Mouse (Mus musculus) right cerebral cortex, postnatal 10 days (tissue): ENCODE measurements at regions not wholly inside any gene's neighbourhood (a gene's known extent, or its start where the extent isn't known, plus 50 kb on each side); places are given as distances from the start of the nearest gene placed in this dataset.

Experiments used
- DNase-seq, 2 experiments: peaks; one replicate each; pipeline ENCODE4 v3.0.0; 2021; ENCODE audit warnings: low spot score in 2 of 2

GRCm38 (mm10) chr3:123918140-123918539 is 227.5 kb upstream of the Ndst3 start:
- no peak for DNase-seq

- DNase-seq = no peak
These were observed 261.5 kb upstream of the Ndst3 start for GRCm38 (mm10) chr3:123952121-123952520.

DNA sequence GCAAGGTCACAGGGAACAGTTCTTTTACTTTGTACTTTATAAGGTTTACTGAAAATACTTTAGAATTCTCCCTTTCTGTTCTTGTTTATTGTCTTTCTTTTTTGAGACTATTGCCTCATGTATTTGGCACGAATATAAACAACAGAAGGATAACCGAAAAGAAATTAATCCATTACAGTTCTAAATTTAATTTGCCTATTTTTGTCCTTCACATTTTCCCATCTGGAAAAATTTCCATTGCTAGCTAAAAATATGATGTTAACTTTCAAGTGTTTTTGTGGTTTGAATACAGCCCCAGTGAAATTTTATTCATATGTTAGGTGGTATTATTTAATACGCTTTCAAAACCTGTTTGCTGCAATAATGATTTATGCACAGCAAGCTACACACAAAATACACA is 276.7 kb upstream of the Ndst3 start:
- DNase-seq = no peak

- DNase-seq = no peak
These were observed 281.7 kb upstream of the Ndst3 start for GRCm38 (mm10) chr3:123972367-123972766.

- DNase-seq = peak; percentile 20 to 34
These were observed 283.3 kb upstream of the Ndst3 start for GRCm38 (mm10) chr3:123973806-123974576.

GRCm38 (mm10) chr3:123976475-123976874 is 285.8 kb upstream of the Ndst3 start:
- no peak for DNase-seq

- DNase-seq = no peak
These were observed 286.5 kb upstream of the Ndst3 start for GRCm38 (mm10) chr3:123977168-123977567.

GRCm38 (mm10) chr3:123983045-123983444 is 292.4 kb upstream of the Ndst3 start:
- DNase-seq = no peak

DNA sequence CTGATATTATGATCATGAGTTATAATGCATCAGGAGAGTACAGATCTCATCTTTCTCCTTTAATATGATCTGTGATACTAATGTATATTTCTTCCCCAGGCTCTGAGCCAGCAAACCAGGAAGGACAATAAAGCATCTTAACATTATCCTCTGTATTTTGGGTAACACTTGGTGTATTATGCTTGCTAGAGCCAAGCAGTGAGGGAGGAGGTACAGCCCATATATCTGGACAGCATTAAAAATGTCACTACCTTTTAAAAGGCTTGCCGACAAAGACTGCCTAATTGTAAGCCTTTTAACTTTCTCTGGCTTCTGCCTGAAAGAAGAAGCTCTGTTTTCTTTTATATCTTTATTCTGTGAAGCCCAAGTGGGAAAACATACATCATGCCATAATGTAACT is 292.9 kb upstream of the Ndst3 start:
- DNase-seq = no peak

DNA sequence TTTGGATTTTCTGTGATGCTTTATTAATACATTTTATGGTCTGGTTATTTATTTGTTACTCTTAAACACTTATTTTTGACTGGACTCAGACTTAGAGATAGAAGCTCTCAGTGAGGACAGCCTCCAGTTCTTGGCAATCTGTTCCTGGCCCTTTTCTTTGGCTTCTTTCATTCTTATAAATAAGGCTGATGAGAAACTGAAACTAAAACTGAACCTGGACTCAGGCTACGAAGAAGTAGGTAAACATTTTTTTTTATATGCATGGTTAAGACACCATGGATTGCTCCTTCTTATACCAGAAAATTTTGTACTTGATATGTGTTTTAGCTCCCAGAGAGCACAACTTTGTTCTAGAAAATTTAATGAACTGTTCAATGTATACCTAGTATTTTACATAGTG is 293.4 kb upstream of the Ndst3 start:
- DNase-seq = no peak

- no peak for DNase-seq
These were observed 309.4 kb upstream of the Ndst3 start for GRCm38 (mm10) chr3:123999957-124000616.

DNA sequence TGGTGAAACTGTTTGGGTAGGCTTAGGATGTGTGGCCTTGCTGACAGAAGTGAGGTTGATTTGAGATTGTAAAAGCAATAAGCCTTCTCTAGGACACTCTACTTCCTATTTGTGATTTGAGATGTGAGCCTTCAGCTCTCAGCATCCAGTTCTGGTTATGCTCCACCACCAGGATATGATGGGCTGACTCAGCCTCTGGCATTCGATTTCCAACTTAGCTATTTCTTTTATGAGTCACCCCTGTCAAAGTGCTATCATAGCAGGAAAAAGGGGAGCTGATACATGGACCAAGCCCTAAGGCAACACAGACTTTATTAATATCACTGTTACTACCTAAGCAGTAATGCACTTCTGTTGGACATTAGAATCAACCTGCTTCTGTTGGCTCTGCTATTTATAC is 310.2 kb upstream of the Ndst3 start:
- DNase-seq = no peak

- DNase-seq = no peak
These were observed 309.0 kb upstream of the Tram1l1 start for GRCm38 (mm10) chr3:124011685-124012084.

DNA sequence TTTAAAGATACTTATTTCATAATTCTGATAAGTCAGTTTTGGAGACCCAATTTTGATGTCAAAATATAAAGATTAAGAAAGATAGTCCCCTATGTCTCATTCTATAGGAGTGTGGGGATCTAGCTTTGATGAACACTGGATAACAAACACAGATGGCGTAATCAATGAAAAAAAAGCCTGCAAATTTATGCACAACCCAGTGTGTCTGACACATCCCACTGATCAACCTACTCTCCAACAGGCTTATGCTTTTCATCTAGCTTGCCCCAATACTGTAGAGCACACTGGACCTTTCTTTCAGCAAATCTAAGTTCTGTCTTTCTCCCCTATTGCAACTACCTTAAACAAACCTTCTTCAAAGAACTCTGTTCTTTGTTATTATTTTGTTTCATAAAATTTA is 302.0 kb upstream of the Tram1l1 start:
- DNase-seq = no peak

DNA sequence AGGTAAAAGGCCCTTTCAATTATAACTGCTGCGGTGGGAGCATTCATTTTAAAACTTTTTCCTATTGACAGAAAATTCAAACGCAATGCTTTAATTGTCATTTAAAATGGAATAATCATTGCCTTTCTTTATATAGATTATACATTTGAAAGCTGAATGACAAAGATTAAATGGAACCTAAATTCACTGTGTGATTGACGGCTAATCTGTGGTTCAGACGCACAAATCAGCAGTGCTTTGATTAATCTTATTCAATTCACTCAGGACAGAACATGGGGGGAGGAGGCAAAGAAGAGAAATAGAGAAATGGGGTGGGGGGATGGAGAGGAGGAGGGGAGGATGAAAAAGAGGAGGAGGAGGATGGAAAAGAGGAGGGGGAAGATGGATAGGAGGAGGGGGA is 294.5 kb upstream of the Tram1l1 start:
- no peak for DNase-seq

DNA sequence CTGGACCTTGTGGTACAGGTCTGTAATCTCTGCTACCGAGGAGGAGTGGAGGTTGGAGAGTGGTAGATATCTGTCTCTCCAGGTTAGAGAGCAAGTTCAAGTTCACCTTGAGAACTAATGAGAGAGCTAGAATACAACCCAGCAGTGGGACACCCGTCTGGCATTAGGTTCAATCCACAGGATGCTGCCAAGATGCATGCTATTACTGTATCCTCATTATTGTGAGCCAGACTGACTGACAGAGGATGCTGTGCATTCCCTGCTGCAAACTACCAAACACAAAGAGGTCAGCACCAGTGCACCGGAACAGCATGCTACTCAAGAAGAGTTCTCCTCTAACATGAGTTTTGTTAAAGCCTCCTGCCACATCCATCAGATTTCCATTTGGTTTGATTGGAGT is 253.6 kb upstream of the Tram1l1 start:
- DNase-seq = no peak

- no peak for DNase-seq
These were observed 253.1 kb upstream of the Tram1l1 start for GRCm38 (mm10) chr3:124067538-124067937.

- no peak for DNase-seq
These were observed 252.7 kb upstream of the Tram1l1 start for GRCm38 (mm10) chr3:124067971-124068370.

DNA sequence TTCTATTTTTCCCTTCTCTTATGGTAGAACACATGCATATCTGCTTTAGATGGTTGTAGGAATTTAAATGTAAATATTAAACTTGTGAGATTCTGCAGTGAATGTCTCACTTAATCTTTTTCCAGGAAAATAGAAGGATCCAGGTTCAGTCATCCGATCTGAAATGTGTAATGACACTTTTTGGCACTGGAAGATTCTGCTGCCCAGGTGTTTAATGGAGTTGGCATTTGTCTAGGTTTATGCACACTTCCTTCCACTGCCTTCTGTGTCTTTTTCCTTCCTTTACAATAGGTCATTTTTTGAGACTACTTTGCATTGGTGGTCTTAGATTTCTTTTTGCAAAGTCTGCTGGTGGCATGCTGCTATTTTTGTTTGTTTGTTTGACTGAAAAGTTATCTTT is 251.5 kb upstream of the Tram1l1 start:
- DNase-seq = no peak

DNA sequence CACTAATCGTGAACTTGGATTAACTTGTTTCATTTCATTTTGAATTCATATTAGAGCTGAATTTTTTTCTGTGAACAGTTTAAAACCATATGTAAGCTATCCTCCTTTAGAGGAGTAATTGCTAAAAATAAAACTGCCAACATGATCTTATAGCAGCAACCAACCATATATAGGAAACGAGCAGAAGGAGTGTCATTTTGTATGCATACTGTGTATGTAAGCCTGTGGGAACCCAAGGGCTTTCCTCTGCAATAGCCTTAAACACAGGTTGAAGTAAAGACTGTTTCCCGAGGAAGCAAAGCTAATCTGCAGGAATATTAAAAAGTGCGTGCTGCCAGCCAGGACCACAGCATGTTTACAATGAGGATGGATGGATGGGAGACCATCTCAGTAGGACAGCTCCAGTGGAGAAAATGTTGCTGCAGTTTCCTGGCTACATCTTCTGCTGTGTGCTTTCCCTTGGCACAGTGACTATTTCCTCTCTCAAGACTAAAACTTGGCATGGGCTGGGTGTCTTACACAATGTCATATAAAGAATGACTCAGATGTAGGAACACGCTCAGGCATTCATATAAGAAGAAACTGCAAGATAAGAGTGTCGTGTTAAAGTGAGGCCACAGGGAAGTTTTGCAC is 244.6 kb upstream of the Tram1l1 start:
- DNase-seq = peak; percentile 32 to 55

DNA sequence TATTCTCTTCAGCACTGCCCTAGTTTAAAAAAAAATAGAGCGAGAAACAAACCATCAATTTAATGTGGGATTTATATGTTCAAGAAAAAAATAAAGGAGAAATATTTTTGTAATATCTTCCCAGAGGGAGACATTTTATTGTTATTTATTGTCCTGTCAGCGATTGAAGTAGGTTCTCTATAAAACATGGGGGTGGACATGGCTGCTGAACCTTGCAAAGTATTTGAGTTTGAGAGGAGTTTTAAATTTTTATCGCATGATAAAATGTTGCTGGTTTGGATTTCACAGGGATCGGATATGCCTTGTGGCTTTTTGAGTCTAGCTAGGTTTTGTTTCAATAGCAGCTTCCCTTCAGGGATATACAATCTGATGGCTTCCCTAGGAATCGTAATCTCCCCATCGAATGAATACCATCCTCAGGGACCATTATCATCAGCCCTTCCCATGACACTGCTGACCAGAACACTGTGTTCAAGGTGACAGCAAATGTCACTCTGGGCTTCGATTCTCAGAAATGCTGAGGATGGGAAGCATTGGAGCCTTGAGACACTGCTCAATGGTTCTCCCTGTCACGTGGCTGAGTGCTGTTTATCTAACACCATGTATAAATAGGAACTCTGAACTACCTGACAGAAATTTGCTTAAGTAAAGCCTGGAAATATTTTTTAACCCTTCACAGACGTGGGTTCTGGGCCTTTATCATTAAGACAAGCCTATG is 228.1 kb upstream of the Tram1l1 start:
- no peak for DNase-seq

DNA sequence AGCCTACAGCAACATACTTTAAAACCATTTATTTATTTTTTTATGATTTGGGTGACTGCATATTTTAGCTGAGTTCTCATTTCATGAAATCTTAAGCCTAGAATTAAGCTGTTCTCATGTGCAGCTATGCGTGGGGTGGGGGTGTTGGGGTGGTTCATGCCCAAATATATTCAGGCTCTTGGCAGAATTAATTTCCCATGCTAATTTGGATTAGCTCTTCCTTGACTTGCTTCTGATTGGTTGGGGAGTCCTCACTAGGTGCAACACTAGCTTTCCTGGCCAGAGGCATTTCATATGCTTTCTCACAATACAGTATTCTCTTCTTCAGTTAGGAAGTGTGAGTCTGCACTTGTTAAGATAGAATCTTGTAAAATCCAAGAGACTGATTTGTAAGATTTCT is 206.7 kb upstream of the Tram1l1 start:
- DNase-seq = peak in 1 of 2 experiments; percentile 24
